Mouse (Mus musculus): Measurements from ENCODE around the gene Col13a1. TPM values are rescaled to one million over a fixed set of nuclear protein-coding genes. Genes with fewer than 3 reads are reported as not detected.

Col13a1 gene
- polyA plus RNA-seq, 2 experiments: 0.39 to 0.79 TPM

DNA sequence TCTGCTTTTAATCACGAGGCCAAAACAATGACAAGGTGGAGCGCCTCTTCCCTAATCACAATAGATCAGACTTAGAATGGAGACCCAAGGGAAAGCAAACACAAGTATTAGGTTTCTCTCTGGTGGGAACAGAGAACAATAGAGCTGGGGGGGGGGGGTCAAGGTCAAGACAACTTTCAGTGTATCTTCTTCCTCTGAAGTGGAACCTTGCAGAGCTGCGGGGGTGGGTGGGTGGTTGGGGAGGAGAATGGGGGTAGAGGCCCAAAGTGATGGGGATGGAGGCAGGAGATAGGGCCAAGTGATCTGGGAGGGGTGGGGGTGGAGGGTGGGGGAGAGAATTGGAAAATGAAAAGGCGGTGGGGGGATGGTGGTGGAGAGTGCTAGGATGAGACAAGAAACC lies 149.9 kb downstream of the Col13a1 start:
- ATAC-seq (ENCODE audit: insufficient read depth) (no peak), DNase-seq (ENCODE audit: low read depth in 3 of 3, low spot score in 3 of 3) (no peak)
- TF ChIP-seq EP300 (IDR thresholded peaks at IDR 0.05; ENCODE audit: low read depth): no peak
- no peak for TF ChIP-seq CTCF (IDR thresholded peaks at IDR 0.05; ENCODE audit: low read depth)
- Histone ChIP-seq H3K9ac (replicated peaks) (no peak overlapping the region), H3K4me2 (ENCODE audit: low read depth) (no peak overlapping the region), H3K27ac (no peak overlapping the region), H3K4me1 (replicated peaks; ENCODE audit: control insufficient read depth in 2 of 2, insufficient read depth in 2 of 2, low read length in 1 of 2) (no peaks in the 10 kb centered on the region), H3K9me3 (ENCODE audit: control insufficient read depth, low read length) (no peaks in the 10 kb centered on the region), H3K36me3 (replicated peaks; ENCODE audit: control insufficient read depth, insufficient read depth, low read depth) (no peaks in the 10 kb centered on the region), H3K27me3 (ENCODE audit: control insufficient read depth, insufficient read depth, low read length) (no peaks in the 10 kb centered on the region), H3K4me3 (ENCODE audit: insufficient read depth in 1 of 2, low read depth in 2 of 2, low read length in 2 of 2) (no peak overlapping the region)
- WGBS (ENCODE audit: insufficient replicate concordance): 38% methylated on average over 4 of the region's 4 CpGs

DNA sequence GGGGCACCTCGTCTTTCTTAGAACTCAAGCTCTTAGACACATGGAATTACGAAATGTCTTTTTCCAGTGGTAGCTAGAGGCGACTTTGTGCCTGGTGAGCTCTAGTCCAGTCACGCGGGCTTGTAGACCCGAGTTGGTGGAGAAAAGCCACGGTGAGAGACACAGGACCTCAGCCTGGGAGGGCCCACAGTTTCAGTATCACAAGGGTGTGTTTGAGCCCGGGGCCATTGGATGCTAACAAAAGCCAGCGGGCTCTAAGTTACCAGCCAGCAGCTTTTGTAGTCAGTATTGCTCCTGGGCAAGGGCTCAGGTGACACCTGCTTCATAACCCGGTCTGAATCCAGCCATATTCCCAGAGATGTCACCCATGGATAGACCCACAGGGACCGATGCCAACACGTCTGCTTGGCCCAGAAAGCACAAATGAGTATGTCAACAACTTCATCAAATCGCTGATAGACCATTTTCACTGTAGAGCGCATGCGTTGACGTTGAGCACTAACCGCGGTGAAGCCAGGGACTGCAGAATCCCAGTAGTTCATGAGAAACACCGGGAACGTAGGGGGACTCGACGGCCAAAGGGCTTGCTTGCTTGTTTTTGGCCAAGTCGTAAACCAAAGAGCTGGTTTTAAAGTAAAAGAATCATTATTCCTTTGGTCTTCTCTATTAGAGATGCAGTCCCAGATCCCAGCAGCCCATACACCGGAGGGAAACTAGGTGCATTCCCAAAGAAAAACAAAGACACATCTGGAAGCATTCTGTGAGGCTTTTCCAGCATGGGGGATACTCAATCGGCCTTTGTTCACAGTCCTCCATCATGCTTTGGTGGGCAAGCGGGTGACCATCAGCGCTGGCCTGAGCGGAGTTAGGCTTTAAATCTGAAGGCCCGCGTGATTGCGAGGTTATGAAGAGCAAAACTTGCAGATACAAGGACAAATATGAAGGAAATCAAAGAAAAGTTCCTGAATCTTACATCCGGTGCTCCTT lies 150.7 kb downstream of the Col13a1 start:
- Histone ChIP-seq H3K4me2 (ENCODE audit: low read depth) (no peak overlapping the region), H3K9ac (replicated peaks) (no peak overlapping the region), H3K27ac (no peak overlapping the region), H3K4me3 (ENCODE audit: insufficient read depth in 1 of 2, low read depth in 2 of 2, low read length in 2 of 2) (no peak overlapping the region), H3K36me3 (replicated peaks; ENCODE audit: control insufficient read depth, insufficient read depth, low read depth) (no peaks in the 10 kb centered on the region), H3K9me3 (ENCODE audit: control insufficient read depth, low read length) (no peaks in the 10 kb centered on the region), H3K4me1 (replicated peaks; ENCODE audit: control insufficient read depth in 2 of 2, insufficient read depth in 2 of 2, low read length in 1 of 2) (no peaks in the 10 kb centered on the region), H3K27me3 (ENCODE audit: control insufficient read depth, insufficient read depth, low read length) (no peaks in the 10 kb centered on the region)
- no peak for TF ChIP-seq EP300 (IDR thresholded peaks at IDR 0.05; ENCODE audit: low read depth)
- no peak for TF ChIP-seq CTCF (IDR thresholded peaks at IDR 0.05; ENCODE audit: low read depth)
- WGBS (ENCODE audit: insufficient replicate concordance): 75% methylated on average over 32 of the region's 32 CpGs
- DNase-seq (ENCODE audit: low read depth in 3 of 3, low spot score in 3 of 3) (no peak), ATAC-seq (ENCODE audit: insufficient read depth) (no peak)

DNA sequence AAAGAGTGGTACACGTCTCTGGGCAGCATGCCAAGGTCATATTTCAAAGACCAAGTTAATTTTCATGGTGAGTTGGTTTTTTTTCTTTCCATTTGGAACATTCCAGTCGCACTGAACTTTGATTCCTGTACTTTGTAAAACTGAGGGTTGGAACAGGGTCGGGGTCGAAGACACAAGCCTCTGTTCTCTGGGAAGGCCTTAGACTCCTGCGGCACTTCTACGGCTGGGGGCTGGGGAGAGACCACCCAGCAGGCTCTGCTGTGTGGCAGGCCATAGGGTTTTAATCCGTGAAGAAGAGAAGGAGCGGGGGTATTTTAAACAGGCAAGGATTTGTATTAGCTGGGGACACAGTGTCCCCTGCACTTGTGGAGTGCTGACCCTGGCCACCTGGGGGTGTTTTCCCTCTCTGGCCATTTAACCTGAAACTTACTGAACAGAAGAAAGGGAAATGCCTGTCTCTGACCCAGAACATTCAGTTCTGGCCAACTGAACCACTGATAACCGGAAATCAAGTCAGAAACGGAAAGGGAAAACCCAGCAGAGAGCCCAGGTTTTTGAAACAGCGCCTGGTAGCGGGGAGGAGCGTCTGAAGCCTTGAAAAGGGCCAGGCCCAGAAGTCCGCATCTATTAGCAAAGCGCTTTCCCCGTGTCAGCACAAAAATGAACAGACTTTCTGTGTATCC lies 152.0 kb downstream of the Col13a1 start:
- WGBS (ENCODE audit: insufficient replicate concordance): 51% methylated on average over 16 of the region's 16 CpGs
- Histone ChIP-seq H3K9me3 (ENCODE audit: control insufficient read depth, low read length) (no peaks in the 10 kb centered on the region), H3K27ac (no peak overlapping the region), H3K4me3 (ENCODE audit: insufficient read depth in 1 of 2, low read depth in 2 of 2, low read length in 2 of 2) (no peak overlapping the region), H3K36me3 (replicated peaks; ENCODE audit: control insufficient read depth, insufficient read depth, low read depth) (no peaks in the 10 kb centered on the region), H3K4me2 (ENCODE audit: low read depth) (no peak overlapping the region), H3K9ac (replicated peaks) (no peak overlapping the region), H3K4me1 (replicated peaks; ENCODE audit: control insufficient read depth in 2 of 2, insufficient read depth in 2 of 2, low read length in 1 of 2) (no peaks in the 10 kb centered on the region), H3K27me3 (ENCODE audit: control insufficient read depth, insufficient read depth, low read length) (no peaks in the 10 kb centered on the region)
- DNase-seq (ENCODE audit: low read depth in 3 of 3, low spot score in 3 of 3) (no peak), ATAC-seq (ENCODE audit: insufficient read depth) (no peak)
- no peak for TF ChIP-seq CTCF (IDR thresholded peaks at IDR 0.05; ENCODE audit: low read depth)
- no peak for TF ChIP-seq EP300 (IDR thresholded peaks at IDR 0.05; ENCODE audit: low read depth)

DNA sequence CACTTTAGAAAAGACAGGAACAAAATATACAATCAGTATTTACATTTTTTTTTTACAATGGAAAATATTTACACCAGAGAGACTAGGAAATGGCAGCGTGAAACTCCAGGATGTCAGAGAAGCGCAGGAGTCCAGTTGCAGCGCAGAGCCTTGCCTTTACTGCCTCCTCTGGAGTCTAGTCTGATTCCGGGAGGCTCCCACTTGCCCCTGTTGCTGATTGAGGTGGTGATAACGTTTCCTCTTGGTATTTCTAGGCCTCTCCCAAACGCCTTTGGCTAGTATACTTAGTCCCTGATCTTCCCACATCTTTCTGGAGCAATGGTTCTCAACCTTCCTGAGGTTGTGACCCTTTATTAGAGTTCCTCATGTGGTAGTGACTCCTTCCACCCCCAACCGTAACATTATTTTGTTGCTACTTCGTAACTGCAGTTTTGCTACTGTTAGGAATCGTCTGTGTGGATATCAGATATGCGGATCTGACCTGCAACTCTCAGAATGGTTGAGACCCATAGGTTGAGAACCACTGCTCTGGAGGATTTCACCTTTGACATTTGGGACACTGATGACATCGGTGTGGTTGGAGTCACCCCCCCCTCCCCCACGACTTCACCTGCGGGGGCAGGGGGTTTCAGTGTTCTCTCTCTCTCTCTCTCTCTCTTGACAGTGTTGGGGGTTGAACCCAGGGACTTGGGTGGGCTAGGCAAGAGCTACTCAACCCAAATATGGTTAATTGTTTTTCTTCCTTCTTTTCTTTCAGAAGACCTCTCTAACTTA lies 152.7 kb downstream of the Col13a1 start:
- Histone ChIP-seq H3K9ac (replicated peaks) (no peak overlapping the region), H3K4me2 (ENCODE audit: low read depth) (no peak overlapping the region), H3K9me3 (ENCODE audit: control insufficient read depth, low read length) (no peaks in the 10 kb centered on the region), H3K4me1 (replicated peaks; ENCODE audit: control insufficient read depth in 2 of 2, insufficient read depth in 2 of 2, low read length in 1 of 2) (no peaks in the 10 kb centered on the region), H3K36me3 (replicated peaks; ENCODE audit: control insufficient read depth, insufficient read depth, low read depth) (no peaks in the 10 kb centered on the region), H3K27me3 (ENCODE audit: control insufficient read depth, insufficient read depth, low read length) (no peaks in the 10 kb centered on the region), H3K27ac (no peak overlapping the region), H3K4me3 (ENCODE audit: insufficient read depth in 1 of 2, low read depth in 2 of 2, low read length in 2 of 2) (no peak overlapping the region)
- TF ChIP-seq CTCF (IDR thresholded peaks at IDR 0.05; ENCODE audit: low read depth): no peak
- TF ChIP-seq EP300 (IDR thresholded peaks at IDR 0.05; ENCODE audit: low read depth): no peak
- ATAC-seq (ENCODE audit: insufficient read depth) (no peak), DNase-seq (ENCODE audit: low read depth in 3 of 3, low spot score in 3 of 3) (no peak)
- 56% methylated on average over 13 of the region's 13 CpGs for WGBS (ENCODE audit: insufficient replicate concordance)

Data from liver, embryonic 14.5 days (tissue).